Mouse (Mus musculus) layer of hippocampus, adult 9-11 months (tissue): ENCODE data around the gene Vmn2r72.

Experiments used
- DNase-seq: peaks from one replicate; pipeline ENCODE4 v3.0.0; 2022

Vmn2r72 gene

DNA sequence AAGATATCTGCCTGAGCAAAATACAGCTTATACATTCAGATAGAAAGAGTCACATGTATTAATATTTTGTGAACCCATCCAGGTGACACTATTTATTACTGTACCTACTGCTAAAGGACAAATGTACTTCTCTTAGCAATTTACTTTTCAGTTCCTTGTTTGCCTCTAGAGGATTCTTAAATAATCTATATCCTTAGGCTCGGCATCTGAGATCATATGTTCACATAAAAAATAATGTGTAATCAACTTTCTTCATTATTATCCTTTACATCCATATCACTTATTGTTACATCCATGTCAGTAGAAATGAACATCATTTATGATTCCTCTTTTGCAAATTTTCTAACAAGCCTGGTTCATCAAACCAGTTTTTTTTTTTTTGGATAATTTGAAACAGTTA, at the start of gene Vmn2r72:
TSS of gene Vmn2r72 (minus strand) at position 101 of the 400 bp plus-strand sequence.
- DNase-seq: no peak
